8 mouse cellular contexts compared by ENCODE assay signal in genomic region chr8:12671473-12672055, GRCm38 (mm10). TPM values are rescaled to one million over a fixed set of nuclear protein-coding genes. Genes with fewer than 3 reads are reported as not detected.
DNase-seq lines count a peak whose midpoint lies in the region; ATAC-seq and TF ChIP-seq lines count a peak whose summit lies in the region.

No protein-coding gene starts in this region.

- no peak for TF ChIP-seq CTCF in testis, adult 2 months (IDR thresholded peaks at IDR 0.05; ENCODE audit: control insufficient read depth, insufficient read depth, insufficient replicate concordance, low read depth, low read length)

- H3K27me3 ChIP-seq in testis, adult 2 months (ENCODE audit: control insufficient read depth, insufficient read depth, low read length), result no peaks in the 10 kb centered on the region
- peaks cover 6% of the 10 kb centered on the region; the same call in 1 of the 2 replicates for H3K27me3 ChIP-seq in heart, embryonic 16.5 days (ENCODE audit: control insufficient read depth, insufficient read depth, low read length)
- peaks cover 8% of the 10 kb centered on the region for H3K27me3 ChIP-seq in liver, embryonic 16.5 days (ENCODE audit: control insufficient read depth, insufficient read depth, low read depth, low read length)

- H3K4me2 ChIP-seq in heart, embryonic 16.5 days (ENCODE audit: low read depth, low read length), result peak overlapping the region; percentile 93
- peak overlapping the region; percentile 87 for H3K4me2 ChIP-seq in liver, embryonic 16.5 days (ENCODE audit: low read depth, low read length)

- H3K27ac ChIP-seq in testis, adult 2 months (ENCODE audit: control insufficient read depth, insufficient read depth, low read depth, low read length), result peak overlapping the region; percentile 33; the same call in 1 of the 2 replicates
- H3K27ac ChIP-seq in heart, embryonic 16.5 days (ENCODE audit: low read length), result peak overlapping the region; percentile 54
- peak overlapping the region; percentile 72 for H3K27ac ChIP-seq in liver, embryonic 16.5 days (ENCODE audit: low read length)

- peaks cover 3% of the 10 kb centered on the region; the same call in 1 of the 2 replicates for H3K4me1 ChIP-seq in testis, adult 2 months (ENCODE audit: control insufficient read depth, insufficient read depth, low read length)
- H3K4me1 ChIP-seq in heart, embryonic 16.5 days (ENCODE audit: control insufficient read depth, insufficient read depth, low read length), result peaks cover 12% of the 10 kb centered on the region
- H3K4me1 ChIP-seq in liver, embryonic 16.5 days (ENCODE audit: control insufficient read depth, low read depth, low read length), result peaks cover 15% of the 10 kb centered on the region

- H3K9ac ChIP-seq in heart, embryonic 16.5 days (ENCODE audit: low read length), result peak overlapping the region; percentile 93
- H3K9ac ChIP-seq in liver, embryonic 16.5 days (ENCODE audit: low read depth, low read length), result peak overlapping the region; percentile 89

- under 1% methylated on average over 35 of the region's 38 CpGs for WGBS in heart, embryonic 16.5 days
- under 1% methylated on average over 38 of the region's 38 CpGs for WGBS in liver, embryonic 16.5 days (ENCODE audit: insufficient replicate concordance)

- H3K36me3 ChIP-seq in testis, adult 2 months (ENCODE audit: control insufficient read depth, insufficient read depth, low read length), result 0 out of 2 replicates have a peak, but pooled peaks cover 2% of the 10 kb centered on the region
- H3K36me3 ChIP-seq in heart, embryonic 16.5 days (ENCODE audit: control insufficient read depth, insufficient read depth), result no peaks in the 10 kb centered on the region
- H3K36me3 ChIP-seq in liver, embryonic 16.5 days (ENCODE audit: control insufficient read depth, insufficient read depth), result no peaks in the 10 kb centered on the region; the same call in 1 of the 2 replicates

- H3K4me3 ChIP-seq in testis, adult 2 months (ENCODE audit: control insufficient read depth, low read depth, low read length), result peak overlapping the region; percentile 97
- H3K4me3 ChIP-seq in heart, embryonic 16.5 days (ENCODE audit: low read length), result peak overlapping the region; percentile 83
- peak overlapping the region; percentile 91 for H3K4me3 ChIP-seq in liver, embryonic 16.5 days (ENCODE audit: low read depth, low read length)

- TF ChIP-seq POLR2A in testis, adult 2 months (IDR thresholded peaks at IDR 0.05; ENCODE audit: control insufficient read depth, low read depth, low read length), result no peak

- no peak for DNase-seq in frontal cortex, adult 2 months (ENCODE audit: extremely low spot score in 1 of 2, low spot score in 1 of 2)
- no peak for DNase-seq in testis, postnatal 10 days (ENCODE audit: low spot score)
- no peak for DNase-seq in urinary bladder, postnatal 4 days (ENCODE audit: low spot score in 2 of 2)
- DNase-seq in right cerebral cortex, postnatal 4 days, result no peak

- peak; percentile 38 for ATAC-seq in frontal cortex, adult (ENCODE audit: low TSS enrichment)
- peak; percentile 68 for ATAC-seq in heart, embryonic 16.5 days (replicated peaks; ENCODE audit: extremely low read depth, insufficient read depth, low FRiP score)
- peak; percentile 72 for ATAC-seq in liver, embryonic 16.5 days (ENCODE audit: low read depth)

- H3K9me3 ChIP-seq in heart, embryonic 16.5 days (replicated peaks; ENCODE audit: control insufficient read depth, low read length), result no peaks in the 10 kb centered on the region
- H3K9me3 ChIP-seq in liver, embryonic 16.5 days (replicated peaks; ENCODE audit: control insufficient read depth, low read length), result no peaks in the 10 kb centered on the region

RNA-seq across cellular contexts. Expression of gene Tubgcp3, which starts 0.5 kb away (rescaled TPM):
- polyA plus RNA-seq in frontal cortex, adult 2 months (2012; rRNA removed), result 56.2 TPM in 2 replicates
- 14.2 and 16.8 TPM in 2 replicates for polyA plus RNA-seq in testis, adult 2 months (2012; rRNA removed)
- polyA plus RNA-seq in heart, embryonic 16.5 days (2015; fragmentation: Nextera tagmentation; extraction: Ambion mirVana), result 27.5 and 29.4 TPM in 2 replicates
- polyA plus RNA-seq in liver, embryonic 16.5 days (2015; fragmentation: Nextera tagmentation; extraction: Ambion mirVana), result 21.0 and 22.5 TPM in 2 replicates
